Mouse (Mus musculus): ENCODE data around the gene Epha8. TPM values are rescaled to one million over a fixed set of nuclear protein-coding genes. Genes with fewer than 3 reads are reported as not detected.
A peak's percentile ranks its signal among the peaks of the same experiment; 100 is the strongest.

The Epha8 gene
- total RNA-seq, 2 experiments from 2014 or later, result not detected

GRCm38 (mm10) chr4:136960581-136960980 lies 4.0 kb upstream of the Epha8 start:
- intact Hi-C loops (cut with DNase I; ENCODE audit: low total_unique reads), result no loop called here
- DNase-seq, result no peak

GRCm38 (mm10) chr4:136960068-136960467 lies 3.5 kb upstream of the Epha8 start:
- no peak for DNase-seq
- intact Hi-C loops (cut with DNase I; ENCODE audit: low total_unique reads), result no loop called here

- intact Hi-C loops (cut with DNase I; ENCODE audit: low total_unique reads), result no loop called here
- DNase-seq, result no peak
These were observed 2.1 kb downstream of the Epha8 start for GRCm38 (mm10) chr4:136954562-136954961.

- intact Hi-C loops (cut with DNase I; ENCODE audit: low total_unique reads), result no loop called here
- peak; percentile 30 for DNase-seq
These were observed 7.2 kb downstream of the Epha8 start for GRCm38 (mm10) chr4:136949266-136949989.

- intact Hi-C loops (cut with DNase I; ENCODE audit: low total_unique reads), result no loop called here
- DNase-seq, result no peak
These were observed 11.2 kb downstream of the Epha8 start for GRCm38 (mm10) chr4:136945397-136945796.

GRCm38 (mm10) chr4:136944558-136945350 lies 11.9 kb downstream of the Epha8 start:
- no peak for DNase-seq
- intact Hi-C loops (cut with DNase I; ENCODE audit: low total_unique reads), result no loop called here

- intact Hi-C loops (cut with DNase I; ENCODE audit: low total_unique reads), result no loop called here
- no peak for DNase-seq
These were observed 13.4 kb downstream of the Epha8 start for GRCm38 (mm10) chr4:136943175-136943574.

DNA sequence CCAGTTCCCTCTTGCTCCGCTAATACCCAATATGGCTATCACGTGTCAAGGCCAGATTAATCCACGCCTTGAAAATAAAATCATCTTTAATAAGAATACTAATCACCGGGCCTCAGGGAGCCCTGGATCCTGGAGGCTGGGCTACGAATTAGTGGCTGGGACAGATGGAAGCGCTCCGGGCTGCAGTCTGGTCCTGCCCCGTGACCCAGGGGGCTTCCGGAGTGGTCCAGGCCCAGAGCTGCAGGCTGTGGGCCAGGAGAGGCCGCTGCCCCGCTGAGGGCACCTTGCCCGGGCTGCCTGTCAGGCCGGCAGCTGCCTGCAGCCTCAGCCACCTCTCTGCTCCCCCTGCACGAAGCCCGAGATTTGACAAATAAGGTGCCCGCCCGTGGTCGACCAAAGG lies 13.9 kb downstream of the Epha8 start:
- intact Hi-C loops (cut with DNase I; ENCODE audit: low total_unique reads), result no loop called here

GRCm38 (mm10) chr4:136937935-136938334 lies 18.7 kb downstream of the Epha8 start:
- intact Hi-C loops (cut with DNase I; ENCODE audit: low total_unique reads), result no loop called here
- no peak for DNase-seq

More for the DNA sequence above, 13.9 kb downstream of the Epha8 start:
- DNase-seq, result peak; percentile 31

GRCm38 (mm10) chr4:136937344-136937743 lies 19.3 kb downstream of the Epha8 start:
- intact Hi-C loops (cut with DNase I; ENCODE audit: low total_unique reads), result no loop called here
- DNase-seq, result no peak

DNA sequence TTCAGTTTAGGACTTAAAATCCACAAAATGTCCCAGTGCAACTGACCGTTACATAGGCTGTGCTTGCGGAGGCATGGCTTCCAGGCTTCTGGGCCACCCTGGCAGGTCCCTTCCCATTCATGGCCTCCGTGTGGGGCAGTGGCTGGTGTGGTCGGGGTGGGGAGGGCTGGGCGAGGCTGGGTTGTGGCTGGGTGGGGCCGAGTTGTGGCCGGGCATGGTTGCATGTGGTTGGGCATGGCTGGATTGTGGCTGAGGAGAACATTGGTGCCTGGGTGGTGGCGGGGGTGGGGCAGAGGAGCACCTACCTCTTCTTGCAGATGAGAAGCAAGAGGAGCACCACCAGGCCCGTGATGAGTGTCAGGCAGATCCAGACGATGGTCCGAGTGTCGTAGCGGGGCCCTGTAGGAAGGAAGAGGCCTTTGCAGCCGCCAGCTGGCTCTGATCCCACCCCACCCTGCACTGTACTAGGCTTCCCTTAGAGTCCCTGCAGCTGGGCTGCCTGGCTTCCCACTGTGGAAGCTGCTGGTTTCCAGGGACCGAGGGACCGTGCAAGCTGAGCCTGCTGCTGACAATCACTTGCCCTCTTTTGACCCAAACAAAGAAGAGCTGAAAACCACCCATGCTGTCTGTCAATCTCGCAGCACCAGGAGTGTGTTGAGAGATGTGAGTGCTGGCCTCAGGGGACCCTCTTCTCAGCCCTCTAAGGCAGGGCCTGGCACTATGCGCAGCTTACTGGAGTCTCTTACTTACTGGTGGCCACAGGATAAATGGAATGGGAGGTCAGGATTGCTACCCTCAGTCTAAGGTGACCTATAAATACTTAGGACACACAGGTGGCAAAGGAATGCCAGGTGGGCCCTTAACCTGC lies 21.6 kb downstream of the Epha8 start:
- DNase-seq, result peak; percentile 42
- intact Hi-C loops (cut with DNase I; ENCODE audit: low total_unique reads), result no loop called here

DNA sequence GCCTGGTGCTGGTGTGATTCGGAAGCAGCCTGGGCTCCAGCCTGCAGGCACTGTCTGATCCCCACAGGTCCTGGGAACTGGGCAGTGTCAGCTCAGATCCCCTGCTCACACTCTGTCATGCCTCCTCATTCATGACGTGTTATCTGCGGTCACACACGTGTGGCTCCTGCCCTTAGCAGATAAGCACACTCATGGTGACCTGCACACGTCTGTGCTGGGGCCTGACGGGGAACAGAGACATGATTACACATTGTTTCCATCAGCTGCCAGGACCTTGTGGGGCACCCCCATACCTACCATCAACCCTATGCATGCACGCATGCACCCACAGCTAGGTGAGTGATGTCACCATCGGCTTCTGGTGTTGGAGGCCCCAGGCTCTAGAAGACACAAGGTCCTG lies 26.1 kb downstream of the Epha8 start:
- no peak for DNase-seq
- intact Hi-C loops (cut with DNase I; ENCODE audit: low total_unique reads), result no loop called here

DNA sequence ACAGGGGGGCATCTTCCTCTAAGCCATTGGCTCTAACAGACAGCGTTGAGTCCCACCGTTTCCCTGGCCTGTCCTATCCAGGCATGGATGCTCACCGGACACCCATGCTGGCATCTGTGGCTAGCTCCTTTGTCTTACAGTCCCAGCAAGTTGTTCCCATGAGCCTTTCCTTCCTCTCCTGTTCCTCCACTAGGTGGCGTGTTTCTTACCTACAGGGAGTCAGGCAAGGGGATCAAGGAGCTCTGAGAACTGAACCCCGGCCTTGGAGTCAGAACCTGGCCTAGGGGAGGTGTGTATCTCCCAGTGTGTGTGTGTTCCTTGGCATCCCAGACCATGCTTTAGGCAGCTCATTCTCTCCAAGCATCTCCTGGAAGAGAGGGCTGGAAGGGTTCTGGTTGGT lies 27.7 kb downstream of the Epha8 start:
- intact Hi-C loops (cut with DNase I; ENCODE audit: low total_unique reads), result loop anchor here (5.0 kb wide), 1 partner anchor 143 kb away; no protein-coding TSS in a partner anchor
- no peak for DNase-seq

GRCm38 (mm10) chr4:136925804-136926203 lies 30.8 kb downstream of the Epha8 start:
- no peak for DNase-seq
- intact Hi-C loops (cut with DNase I; ENCODE audit: low total_unique reads), result loop anchor here (5.0 kb wide), 1 partner anchor 146 kb away; no protein-coding TSS in a partner anchor

DNA sequence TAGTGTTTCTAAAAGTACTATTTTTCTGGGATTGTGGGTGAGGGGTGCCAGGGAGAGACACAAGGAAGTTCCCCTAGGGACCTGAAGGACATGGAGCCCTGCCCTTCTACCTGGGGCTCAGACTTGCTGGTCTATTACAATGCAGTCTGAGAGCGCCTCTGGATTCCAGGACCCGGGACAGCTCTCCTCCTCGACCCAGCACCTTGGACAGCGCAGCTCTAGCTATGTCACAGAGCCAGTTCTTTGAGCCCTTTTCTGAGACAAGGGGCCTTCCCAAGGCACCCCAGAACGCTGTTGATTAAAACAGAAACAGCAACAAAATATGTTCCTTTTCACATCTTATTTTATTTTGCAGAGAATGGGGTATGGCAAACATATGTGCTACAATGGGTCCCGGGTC lies 32.1 kb downstream of the Epha8 start:
- DNase-seq, result peak; percentile 61
- intact Hi-C loops (cut with DNase I; ENCODE audit: low total_unique reads), result no loop called here

GRCm38 (mm10) chr4:136919526-136919925 lies 37.1 kb downstream of the Epha8 start:
- intact Hi-C loops (cut with DNase I; ENCODE audit: low total_unique reads), result no loop called here
- no peak for DNase-seq

- intact Hi-C loops (cut with DNase I; ENCODE audit: low total_unique reads), result no loop called here
- no peak for DNase-seq
These were observed 37.8 kb downstream of the Epha8 start for GRCm38 (mm10) chr4:136918834-136919233.

DNA sequence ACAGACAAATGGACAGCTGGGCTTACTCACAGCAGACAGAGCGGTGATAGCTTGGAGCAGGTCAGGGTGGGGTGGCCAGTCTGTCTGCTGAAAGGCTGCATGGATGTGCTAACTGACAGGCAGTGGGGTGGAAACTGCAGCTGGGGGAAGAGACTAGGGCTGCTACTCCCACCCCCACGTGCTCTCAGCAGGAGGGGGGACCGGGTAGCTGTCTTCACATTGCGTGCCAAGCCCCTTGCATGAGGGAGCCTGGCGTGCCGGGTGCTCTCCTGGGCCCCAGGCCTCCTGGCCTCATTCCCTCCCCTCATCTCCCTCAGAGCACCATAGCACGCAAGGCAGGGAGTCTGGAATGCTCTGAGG lies 39.5 kb downstream of the Epha8 start:
- DNase-seq, result no peak
- intact Hi-C loops (cut with DNase I; ENCODE audit: low total_unique reads), result no loop called here

DNA sequence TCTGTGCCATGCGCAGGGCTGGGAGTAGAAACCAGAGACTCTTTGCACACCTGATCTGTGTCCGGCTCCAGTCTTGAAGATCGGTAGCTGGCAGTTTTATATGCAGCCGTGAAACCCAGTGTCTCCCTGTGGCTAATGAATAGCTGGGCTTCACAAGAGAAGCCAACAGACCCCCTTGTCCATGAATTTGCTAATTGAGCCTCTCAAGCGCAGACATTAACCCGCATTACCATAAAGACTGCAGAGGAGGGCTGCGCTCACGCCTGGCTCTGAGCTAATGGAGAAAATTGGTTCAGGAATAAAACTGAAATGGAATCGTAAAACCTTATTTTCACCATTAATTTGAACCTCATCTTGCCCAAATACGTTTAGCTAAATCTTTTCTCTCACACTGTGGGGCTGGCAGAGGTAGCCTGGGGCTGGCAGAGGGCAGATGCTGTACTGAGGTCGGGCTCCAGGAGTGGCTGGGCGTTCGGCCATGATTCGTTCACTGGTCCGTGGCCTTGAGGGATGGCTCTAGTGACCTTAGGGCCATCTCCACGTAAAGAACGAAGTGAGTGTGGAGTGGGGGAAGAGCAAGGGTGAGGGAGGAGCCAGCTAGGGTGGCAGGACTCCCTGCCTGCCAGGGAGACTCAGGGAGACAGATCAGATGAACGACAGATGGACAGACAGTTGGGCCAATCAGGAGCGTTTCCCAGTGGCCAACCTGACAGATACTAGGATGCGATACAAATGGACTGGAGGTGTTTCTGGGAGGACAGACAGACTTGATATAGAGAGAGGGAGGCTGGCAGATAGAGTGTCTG lies 40.1 kb downstream of the Epha8 start:
- intact Hi-C loops (cut with DNase I; ENCODE audit: low total_unique reads), result no loop called here
- no peak for DNase-seq
